Mouse (Mus musculus): ENCODE results near the gene Nemp2.
"Not testable (repeated sequence)": the region's sequence is repeated elsewhere in the genome, so short reads cannot be mapped to it uniquely, and the experiment has no call there.

Gene Nemp2

DNA sequence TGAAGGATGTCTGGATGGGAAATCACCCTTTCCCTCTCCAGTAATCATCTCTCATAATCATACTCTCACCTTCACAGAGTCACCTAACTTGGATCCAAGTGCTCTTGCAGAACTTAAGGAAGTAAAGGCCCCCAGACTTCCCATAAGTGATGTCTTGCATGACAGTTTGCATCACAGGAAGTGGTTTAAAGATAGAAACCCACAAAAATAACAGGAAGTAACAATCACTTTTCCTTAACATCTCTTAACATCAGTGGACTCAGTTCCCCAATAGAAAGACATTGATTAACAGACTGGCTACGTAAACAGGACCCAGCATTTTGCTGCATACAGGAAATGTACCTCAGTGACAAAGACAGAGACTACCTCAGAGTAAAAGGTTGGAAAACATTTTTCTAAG is 22.9 kb downstream of the Nemp2 start:
- DNase-seq (ENCODE audit: low spot score): no peak

DNA sequence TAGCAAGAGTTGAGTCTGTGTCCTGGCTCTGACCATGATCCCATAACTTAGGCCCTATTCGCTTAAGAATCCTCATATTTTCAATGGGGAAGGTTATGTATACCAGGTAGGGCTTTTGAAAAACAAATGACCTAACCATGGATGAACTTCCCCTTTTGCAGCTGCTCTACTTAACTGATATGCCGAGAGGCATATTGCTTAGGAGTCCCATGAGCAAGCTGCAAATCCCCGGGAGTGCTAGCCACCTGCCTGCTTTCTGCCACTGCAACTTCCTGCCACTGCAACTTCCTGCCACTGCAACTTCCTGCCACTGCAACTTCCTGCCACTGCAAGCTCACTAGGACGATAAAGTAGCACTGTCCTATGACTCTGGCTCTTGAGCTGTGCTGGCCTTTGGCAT is 24.6 kb downstream of the Nemp2 start:
- DNase-seq (ENCODE audit: low spot score): no peak

DNA sequence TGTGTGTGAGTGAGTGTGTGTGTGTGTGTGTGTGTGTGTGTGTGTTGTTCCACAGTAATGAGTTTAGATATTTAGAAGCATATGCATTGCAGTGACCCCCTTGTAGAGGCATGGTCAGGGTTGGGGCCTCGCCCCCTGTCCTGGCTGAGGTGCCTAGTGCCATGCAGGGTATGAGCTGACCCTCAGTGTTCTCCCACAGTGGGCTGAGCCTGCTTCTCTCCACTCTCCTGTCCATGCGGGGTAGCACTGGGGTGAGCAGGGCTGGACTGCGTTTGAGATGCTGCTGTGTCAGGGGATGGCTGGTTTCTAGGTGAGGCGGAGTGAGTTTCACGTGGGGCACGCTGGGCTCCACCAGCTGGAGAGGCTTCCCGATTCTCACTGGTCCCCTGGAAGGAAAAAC is 27.7 kb downstream of the Nemp2 start:
- no peak for DNase-seq (ENCODE audit: low spot score)

DNA sequence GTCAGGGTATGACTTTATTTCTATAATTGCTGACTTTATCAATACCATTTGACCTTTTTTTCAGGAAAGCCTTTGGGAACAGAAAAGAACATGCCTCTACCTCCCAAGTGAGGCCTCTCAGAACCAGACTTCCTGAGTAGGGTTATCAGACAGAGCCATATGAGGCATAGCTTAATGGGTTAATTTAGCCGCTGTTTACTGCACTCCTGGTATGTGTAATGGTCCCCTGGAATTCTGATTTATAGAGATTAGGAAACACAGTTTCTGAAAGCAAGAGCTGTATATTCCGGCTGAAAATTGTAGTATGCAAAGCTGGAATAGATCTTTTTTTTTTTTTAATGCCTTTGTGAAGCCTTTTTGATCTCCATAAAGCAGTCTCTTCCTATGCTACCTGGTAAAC is 29.8 kb downstream of the Nemp2 start:
- no peak for DNase-seq (ENCODE audit: low spot score)

DNA sequence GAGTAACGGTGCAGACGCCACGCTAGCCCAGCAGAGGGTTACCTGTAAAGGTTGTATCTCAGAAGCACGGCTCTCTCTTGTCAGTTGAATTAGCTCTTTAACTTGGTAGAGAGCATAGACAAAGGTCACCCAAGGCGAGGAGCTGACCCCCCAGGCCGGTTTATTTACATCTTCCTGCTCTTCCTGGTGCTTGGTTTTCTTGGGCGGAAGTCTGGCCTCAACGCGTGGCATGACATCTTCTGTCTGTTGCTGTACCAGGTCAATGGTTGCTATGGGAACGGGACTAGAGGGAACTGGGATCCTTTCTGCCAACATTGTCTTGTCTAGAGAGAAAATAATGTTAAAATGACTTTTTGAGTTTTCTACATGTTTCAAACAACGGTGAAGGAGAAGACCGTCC is 30.3 kb downstream of the Nemp2 start:
- DNase-seq (ENCODE audit: low spot score): no peak

DNA sequence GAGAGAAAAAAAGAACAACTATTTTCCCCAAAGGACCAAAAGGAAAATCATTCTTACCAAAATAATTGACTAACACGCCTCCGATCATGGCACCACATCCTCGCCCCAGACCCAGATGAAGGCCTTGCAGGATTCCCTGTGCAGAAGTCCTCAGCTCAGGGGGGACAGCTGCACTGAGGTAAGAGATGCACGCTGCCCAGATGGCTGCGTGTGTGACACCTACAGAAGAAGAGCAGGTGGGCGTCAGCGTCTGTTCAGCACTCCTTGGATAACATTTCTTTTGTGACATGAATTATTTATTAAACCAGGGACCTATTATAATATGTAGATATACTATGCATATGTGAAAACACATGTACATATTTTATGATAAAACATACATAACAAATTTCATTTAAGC is 32.7 kb downstream of the Nemp2 start:
- no peak for DNase-seq (ENCODE audit: low spot score)

DNA sequence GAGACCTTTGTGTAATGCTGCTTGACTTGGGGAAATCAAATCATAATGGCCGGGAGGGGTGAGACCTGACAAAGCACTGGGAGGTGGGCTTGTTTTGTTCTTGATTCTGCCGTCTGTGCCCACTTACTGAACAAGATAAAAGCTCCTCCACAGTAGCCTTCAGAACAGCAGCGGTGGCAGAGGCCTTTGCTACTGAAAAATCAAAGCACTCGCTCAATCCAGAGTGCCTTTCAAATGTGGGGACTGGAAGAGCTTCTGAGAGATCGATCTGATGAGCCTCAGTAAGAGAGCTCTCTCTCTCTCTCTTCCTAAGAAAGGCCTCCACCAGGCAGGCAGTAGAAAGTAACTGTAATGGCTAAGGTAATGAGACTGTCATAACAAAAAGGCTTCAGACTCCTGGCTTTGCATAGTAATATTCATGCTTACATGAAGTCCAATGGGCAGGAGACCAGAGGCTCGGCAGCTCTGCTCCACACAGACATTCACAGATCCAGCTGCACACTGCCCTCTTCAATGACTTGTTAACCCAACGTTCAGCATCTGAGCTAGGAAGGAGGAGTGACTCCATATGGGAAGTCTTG is 38.3 kb downstream of the Nemp2 start:
- DNase-seq (ENCODE audit: low spot score): no peak

DNA sequence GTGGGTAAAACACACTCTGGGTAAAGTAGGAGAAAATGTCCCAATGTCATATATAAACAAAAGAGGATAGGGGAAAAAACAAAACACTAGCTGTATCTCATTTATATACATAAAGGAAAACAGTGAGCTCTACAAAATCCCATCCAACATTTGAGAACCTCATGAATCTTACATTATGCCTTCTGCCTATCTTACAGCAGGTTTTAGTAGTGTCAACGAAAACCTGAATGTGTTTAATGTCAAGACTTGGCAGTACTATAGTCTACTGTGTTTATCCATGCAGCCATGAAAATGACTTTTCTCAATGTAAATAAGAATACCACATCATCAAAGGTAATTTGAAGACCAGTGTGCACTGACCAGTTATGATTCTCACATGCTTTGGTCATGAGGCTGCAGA is 39.4 kb downstream of the Nemp2 start:
- DNase-seq (ENCODE audit: low spot score): no peak

DNA sequence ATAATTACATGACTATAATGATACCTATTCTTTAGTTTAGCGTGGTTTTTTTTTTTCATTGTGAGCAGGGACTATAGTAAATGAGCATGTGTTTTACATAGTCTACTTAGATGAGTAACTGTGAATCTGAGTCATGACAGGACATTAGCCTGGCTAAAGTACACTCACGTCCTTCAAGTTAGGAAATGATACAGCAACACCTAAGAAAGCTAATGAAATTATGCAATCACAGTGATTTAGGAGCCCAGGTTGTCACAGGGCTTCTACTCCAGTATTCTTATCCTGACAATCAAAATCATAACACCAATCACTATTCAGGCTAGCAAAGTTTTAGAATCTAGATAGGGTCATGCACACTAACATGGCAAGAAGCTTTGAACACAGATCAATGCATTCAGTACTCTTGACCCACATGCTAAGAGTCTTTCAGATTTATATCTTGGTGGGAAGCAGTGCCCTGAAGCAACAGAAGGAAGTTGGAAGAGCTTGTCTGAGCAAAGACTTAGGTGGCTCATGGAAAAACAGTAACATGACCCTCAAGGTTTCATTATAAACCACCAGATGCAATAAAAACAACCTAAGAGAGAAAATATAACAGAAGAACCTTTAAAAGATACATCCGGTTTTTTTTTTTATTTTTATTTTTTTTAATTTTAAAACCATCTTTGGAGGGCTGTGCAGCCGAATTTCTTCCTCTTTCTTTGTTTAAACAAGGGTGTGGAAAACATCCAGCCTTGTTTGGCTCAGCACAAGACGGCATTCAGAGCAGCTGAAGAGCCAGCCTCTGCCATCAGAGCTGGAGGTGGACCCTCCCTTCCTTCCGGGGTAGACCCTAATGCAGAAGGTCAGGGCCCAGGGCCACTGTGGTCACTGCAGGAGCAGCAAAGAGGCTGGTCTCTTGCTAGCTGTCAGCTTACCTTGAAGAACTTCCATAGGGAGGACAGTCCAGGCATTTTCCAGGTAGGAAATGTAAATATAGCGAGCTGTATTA is 45.4 kb downstream of the Nemp2 start:
- no peak for DNase-seq (ENCODE audit: low spot score)

DNA sequence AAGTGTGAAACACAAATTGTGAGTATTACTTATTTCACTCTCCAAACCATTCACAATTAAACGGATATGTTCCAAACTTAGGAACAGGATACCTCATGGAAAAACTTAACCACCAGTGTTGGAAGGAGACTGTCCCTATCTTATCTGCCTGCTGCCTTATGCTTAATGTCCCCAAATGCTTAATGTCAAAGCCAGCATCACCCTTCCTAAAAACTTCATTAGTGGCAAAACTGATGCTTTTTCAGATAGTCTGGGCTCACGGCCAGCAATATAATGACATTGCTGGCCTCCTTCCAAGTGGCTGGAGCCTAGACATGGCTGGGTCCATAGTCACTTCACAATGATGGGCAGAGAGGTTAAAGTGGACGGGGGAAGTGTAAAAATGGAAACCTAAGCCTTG is 46.1 kb downstream of the Nemp2 start:
- no peak for DNase-seq (ENCODE audit: low spot score)

DNA sequence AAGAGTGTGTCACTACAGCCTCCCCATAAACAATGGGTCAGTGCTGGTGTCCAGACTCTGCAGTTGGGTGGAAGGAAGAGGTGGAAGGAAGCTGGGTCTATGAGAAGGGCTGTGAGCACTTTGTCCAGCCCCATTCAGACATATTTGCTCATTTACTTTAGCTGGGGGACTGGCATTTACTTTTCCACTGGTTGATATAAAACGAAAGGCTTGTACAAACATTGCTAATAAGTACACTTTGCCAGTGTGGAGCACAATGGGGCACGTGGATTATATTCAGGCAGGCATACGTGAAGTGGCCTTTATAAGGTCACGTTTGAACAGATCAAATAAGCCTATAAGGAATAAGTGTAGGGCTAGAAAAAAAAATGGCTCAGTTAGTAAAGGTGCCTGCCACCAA is 53.0 kb downstream of the Nemp2 start:
- no peak for DNase-seq (ENCODE audit: low spot score)

DNA sequence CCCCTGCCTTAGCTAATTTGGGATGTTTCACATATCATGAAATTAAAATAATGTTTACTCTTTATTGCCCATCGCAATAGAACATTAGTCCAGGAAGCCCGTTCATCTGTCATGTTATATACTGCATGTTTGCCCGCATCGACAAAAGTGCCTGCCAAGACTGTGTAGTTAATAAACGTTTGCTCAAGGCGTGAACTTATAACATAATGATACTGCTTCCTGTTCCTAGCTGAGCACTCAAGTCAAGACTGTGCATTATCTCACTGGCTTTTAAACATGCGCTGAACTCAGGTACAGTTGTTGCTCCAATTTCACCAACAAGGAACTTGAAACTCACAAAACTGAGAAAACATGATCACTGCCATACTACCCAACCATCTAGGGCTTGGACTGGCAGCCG is 57.1 kb downstream of the Nemp2 start:
- no peak for DNase-seq (ENCODE audit: low spot score)

DNA sequence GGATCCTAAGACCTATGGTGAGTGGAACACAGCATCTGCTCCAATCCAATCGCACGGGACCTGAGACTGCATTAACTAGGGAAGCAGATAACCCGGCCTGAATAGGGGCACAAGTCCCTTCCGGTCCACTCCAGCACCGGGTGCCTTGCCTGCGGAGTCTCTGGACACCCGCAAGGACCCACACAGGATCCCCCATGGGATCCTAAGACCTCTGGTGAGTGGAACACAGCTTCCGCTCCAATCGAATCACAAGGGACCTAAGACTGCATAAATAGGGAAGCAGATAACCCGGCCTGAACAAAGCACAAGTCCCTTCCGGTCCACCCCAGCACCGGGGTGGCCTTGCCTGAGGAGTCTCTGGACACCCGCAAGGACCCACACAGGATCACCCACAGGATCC is 64.0 kb downstream of the Nemp2 start:
- not testable (repeated sequence) for DNase-seq (ENCODE audit: low spot score)

All from ovary, adult 18-20 months (tissue).